Mouse (Mus musculus) CD8-positive naive resting alpha-beta T cell, adult 2 months (primary cell): Measurements from ENCODE around the gene Mnat1.

ENCODE experiments used
- DNase-seq, 2 experiments: peaks; one replicate each; pipeline ENCODE4 v3.0.0; 2022; ENCODE audit warnings: low read depth in 2 of 2, low spot score in 2 of 2

Mnat1 gene

DNA sequence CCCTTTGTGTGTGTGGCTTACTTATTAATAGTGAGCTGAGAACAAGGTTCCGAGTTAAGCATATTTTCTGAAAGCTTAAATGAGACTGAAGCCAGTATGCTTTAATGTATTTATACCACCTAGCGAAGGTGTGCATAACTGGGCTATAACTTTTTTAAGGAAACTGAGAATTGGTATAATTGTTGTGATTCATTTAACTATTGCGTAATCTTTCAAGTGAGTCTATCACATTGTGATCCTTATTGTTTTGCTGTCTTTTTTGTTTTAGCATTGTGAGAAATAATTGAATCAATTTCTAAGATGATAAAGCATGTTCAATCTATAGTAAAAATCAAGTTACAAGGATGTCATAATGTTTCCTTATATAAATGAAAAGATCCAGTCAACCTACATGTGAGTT, 104.9 kb downstream of the Mnat1 start:
- no peak for DNase-seq

DNA sequence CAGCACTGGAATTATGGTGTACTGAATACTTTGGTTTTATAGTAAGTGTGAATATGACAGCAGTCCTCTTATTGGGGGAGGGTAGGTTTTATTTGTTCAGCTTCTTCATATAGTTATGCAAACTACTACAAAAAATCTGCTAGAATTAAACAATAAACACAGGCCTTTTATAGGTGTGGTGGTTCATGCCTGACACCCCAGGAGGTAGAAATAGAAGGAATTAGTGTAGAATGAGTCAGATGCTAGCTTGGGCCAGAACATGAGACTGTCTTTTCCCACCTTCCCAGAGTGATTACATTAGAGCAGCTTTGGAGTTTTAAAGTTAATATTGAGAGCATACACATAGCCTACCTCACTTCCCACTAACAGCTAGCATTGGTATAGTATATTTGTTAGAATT, 106.7 kb downstream of the Mnat1 start:
- no peak for DNase-seq

DNA sequence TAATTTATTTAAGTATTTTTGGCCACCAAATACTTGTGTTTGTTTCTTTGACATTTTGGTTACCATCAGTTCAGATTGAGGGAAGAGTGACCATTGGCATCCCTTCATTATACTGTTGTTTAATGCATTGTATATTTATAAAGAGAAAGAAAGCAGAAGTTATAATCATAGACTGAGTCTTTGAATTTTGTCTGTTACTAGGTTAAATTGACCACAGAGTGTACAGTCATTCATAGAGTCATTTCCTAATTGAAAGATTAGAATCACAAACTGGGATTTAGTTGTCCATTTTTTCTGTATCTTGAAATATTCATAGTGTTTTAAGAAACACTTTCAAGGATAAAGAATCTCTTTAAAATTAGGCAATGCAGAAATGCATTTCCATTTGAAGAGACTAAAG, 108.0 kb downstream of the Mnat1 start:
- DNase-seq, result no peak

DNA sequence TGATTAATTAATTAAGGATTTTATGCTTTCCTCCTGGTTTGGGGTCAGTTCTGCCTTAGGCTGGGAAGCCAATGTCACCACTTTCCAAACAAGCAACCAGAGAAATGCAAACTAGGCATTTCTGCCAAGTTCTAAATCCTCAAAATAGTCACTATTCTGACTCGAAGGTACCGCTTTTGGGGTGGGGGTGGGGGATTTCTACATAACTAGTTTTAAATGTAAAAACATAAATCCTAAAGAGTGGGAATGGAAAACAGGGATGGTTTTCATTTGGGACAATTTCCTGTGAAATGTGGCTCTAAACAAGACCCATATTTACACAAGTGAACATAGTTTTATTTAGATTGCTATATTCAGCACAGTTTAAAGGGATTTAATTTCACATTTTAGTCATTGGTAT, 109.1 kb downstream of the Mnat1 start:
- DNase-seq, result no peak

DNA sequence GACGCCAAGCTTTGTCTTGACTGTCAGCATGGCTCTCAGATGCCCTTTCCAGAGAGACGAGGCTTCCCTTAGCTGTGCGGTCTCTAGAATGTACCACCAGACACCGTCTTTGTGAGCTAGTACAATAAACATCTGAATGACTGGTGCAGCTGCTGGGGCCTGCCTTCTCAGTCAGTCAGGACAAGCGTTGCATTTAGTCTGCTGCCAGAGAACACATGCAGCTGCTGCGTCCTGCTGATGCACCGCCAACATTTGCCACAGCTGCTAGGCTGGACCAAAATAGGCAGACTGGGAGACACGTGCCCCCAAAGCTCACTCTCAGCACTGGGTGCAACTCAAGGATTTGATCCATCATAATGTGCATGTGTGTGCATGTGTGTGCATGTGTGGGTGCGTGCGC, 118.4 kb downstream of the Mnat1 start:
- DNase-seq, result no peak

DNA sequence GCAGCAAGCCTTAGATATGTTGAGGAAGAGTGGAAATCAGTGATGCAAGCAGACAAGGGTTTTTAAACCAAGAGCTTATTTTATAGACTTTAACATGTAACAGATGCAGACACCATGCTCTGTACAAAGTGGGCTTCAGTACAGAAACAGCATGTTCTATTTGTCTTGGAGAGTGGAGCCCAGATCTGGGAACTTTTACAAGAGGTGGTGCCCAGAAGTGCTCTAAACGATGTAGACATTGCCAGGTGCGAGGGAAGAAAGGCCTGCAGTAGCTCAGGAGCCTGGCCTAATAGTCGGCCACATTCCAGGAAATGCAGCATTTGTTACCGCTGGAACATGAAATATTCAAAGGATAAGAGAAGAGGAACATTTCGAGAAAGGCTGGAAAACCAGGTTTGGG, 122.2 kb downstream of the Mnat1 start:
- no peak for DNase-seq

DNA sequence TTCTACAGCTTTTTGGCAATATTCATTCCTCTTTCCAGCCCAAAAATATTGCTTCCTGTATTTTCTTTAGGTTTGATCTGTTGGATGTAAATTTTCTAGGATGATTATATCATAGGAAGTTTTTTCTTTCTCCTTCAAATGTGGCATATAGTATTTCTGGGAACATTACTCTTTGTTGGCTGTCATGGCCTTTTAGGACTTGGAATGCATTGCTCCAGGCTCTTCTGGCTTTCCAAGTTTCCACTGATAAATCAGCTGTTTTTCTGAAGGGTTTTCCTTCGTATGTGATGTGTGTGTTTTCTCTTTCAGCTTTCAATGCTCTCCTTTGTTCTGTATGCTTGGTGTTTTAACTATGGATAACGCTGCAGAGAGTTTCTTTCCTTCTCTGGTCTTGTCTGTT, 131.5 kb downstream of the Mnat1 start:
- DNase-seq, result no peak

DNA sequence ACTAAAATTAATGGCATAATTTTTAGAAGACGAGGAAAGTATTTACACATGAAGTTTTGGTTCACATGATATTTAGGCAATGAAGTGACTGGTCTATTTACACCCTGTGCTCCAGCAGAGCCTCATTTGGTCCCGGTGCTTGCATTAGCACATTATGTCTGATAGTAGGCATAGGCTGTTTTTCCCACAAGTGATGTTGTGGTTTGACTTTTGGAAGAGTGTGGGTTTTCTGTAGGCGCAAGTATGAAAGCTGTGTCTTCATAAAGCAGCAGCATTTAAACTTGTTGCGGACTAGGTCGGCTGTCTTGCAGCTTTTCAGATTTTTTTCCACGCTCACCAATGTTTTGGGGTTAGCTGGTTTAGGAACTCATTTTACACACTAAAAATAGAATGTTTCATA, 135.8 kb downstream of the Mnat1 start:
- no peak for DNase-seq

DNA sequence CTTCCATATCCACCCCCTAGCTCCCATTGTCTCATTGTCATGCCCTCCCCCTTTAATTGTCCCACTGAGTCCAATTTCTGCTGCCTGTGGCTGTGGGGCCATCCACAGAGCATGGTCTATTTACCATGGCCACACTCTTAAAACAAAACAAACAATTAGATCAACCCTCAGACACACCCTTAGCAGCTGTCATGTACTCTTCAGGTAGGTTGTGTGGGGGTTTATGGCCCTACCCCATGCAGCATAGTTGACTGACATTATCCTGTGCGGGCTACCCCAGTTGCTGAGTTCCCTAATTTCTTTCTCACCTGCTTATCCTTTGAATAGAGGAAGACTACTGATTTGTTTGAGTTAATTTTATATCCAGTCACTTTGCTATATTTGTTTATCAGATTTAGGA, 136.8 kb downstream of the Mnat1 start:
- DNase-seq, result no peak

DNA sequence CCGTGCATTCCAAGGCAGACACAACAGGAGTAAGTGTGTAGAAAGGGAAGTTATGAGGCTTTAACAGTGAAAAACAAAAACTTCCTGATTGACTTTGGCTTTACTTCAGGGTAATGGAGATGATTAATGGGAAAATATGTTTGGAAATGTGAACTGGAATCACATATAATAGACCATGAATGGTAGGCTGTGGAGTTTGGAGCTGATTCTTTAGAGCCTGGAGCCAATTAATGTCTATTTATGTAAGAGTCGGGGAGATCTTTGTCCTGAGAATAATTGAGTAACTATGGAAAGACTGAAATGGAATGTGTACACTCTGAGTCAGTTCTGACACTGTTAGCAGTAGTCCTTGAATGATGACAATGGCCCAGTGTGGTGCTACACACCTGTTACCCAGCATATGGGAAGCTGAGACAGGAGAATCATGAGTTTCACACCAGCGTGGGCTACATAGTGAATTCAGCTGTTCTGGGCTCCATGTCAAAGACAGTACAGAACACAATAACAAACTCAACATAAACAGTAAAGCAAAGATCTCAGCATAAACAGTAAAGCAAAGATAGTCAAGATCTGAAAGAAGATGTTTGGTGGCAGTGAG, 142.0 kb downstream of the Mnat1 start:
- no peak for DNase-seq

DNA sequence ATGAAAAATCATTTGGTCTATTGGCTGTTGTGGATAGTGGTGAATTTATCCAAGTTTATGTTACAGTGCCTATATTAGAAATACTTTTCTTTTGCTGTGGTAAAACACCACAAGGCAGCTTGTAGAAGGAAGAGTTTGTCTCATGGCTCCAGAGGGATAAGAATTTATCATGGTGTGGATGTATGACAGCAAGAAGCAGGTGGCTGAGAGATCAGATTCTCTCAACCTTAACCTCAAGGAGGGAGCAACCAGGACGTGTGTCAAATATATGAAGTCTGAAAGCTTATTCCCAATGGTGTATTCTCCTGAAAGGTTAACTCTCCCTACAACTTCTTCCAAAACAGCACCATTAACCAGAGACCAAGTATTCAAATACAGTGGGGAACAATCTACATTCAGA, 143.1 kb downstream of the Mnat1 start:
- DNase-seq, result no peak

DNA sequence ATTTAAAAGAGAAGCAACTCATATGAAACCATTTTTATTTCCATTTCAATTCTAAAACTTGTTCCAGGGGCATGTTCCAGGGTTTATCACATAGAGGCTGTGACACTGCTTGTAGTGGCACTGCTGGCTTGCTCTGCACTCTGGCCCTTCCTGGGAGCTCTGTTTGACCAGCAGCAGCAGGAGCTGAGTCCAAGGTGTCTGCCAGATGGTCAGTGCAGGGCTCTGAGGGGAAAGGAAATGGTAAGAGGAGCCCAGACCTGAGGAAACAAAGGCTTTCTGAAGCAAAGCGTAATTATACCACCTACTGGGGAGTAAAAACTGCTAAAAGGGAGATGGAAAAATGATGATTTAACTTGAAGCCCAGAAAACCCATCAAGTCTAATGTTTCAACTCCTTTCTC, 145.0 kb downstream of the Mnat1 start:
- DNase-seq, result no peak

DNA sequence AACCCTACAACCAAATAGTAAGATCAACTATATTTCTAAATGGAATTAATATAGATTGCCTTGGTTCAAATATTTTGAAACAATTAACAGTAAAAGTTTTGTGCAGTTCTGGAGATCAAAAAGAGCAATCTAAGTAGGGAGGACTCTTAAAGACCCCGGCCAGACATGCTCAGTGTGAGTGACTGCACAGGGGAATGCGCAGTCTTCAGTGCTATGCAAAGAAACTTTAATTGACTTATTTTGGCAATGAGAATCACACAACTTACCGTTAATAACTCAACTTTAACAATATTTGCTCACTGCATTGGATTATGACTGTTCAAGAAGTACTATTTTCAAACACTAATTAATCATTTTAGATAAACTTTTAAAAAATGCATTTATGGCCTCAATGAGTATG, 146.0 kb downstream of the Mnat1 start:
- DNase-seq, result no peak

DNA sequence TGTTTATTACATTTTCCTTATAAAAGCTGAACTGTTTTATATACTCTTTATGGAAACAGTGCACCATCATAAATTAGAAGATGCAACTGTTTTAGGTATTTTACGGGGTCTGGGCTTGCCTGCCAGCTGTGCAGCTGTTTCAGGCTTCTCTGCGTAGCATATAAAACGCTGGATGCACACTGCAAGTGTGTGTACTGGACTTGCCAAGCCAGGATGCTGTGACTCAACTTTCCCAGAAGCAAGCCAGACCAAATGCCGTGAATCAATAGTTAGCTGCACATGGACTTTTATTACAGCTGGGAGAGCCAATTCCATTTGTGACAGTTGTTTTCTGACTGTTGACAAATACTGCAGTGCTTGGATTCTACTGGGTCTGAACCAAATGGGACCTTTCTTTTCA, 146.4 kb downstream of the Mnat1 start:
- no peak for DNase-seq

DNA sequence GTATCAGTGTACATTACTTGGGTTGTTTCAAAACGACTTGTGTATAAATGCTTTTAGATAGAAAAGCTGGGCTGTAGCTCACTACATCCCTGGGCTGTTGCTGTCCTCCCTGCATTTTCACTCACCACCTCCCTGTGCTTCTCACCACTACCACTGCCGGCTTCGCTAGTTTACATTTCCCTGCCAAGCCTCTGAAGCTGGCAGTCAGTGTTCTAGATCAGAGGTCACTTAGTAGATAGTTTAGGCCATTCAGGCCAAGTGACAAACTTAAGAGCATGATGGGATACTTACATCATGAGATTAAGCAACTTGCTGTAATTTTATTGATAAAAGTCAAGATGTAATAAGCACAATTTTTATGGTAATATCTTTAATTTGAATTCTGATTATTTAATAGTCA, 151.4 kb downstream of the Mnat1 start:
- DNase-seq, result no peak

DNA sequence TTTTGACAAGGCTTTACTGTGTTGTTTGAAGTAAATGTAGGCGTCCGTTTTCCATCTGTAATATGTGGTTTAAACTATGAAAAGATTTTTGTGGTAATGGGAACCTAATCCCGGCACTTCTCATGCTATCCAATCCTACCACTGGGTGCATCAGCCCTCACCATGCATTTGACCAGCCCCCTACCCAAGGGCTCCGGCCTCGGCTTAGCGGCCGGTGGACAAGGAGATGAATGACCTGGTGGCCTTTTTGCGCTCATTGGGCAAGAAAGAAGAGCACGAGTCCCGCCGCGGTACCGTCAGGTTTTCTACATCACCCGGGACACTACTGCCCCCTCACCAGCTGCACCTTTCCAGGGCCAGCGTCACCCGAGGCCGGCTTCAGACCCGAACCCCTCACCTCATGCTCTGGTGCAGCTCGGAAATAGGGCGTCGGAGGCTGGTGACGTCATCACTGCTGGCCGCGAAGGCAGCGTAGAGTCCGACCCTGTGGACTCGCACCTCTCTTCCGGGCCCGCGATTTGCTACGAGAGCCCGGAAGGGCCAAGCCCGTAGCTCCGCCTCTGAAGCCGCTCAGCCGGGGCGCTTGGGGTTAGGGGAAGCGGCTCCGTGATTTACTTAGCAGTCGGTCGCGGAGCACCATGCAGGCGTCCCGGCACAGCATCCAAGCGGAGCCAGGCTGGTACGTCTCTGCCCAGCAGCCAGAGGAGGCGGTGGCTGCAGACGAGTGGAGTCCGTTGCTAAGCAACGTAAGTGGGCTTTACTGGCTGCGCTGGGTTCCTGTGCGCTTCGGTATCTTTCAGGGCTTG, 163.0 kb downstream of the Mnat1 start, which contains the start of the genes Trmt5 and Slc38a6:
TSS of gene Trmt5 (minus strand) at position 424 of the 806 bp plus-strand sequence.
TSS of gene Slc38a6 (plus strand) at position 493 of the 806 bp plus-strand sequence.
- DNase-seq, result peak; percentile 78 to 87

DNA sequence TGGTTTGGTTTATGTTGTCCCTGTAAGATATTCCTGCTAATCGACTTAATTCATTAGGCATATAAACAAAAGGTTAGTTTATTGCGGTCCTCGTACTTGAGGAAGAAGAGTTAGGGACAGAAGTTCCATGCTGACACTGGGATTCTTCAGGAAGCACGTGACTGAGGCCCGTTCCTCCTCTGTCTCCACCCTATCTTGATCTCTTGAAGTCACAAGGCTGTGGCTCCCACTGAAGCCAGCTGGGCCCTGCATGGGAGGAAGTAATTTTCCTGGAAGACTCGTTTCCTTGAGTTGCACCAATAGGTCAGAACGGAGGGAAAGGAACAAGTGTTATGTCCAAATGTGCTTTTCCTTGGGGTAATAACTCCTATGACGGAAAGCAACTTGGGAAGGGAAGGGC, 164.1 kb downstream of the Mnat1 start:
- DNase-seq, result no peak

DNA sequence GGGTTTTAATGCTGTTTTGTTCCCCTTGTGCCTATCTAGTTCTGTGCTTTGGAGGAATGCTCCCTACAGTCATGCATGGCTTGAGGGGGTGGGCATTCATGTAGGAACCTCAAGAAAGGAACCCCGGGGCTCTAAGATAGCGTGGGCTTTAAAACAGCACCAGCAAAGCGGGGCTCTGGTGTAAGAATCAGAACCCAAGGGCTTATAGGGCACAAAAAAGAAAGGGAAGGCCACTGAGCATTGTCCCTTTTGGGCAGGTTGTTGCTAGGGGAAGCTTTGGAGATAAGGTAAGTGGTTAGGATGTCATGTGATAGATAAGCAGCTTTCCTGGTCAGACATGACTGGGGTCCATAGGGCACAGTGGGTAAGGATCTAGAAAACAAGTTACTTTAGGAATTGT, 165.1 kb downstream of the Mnat1 start:
- DNase-seq, result no peak

DNA sequence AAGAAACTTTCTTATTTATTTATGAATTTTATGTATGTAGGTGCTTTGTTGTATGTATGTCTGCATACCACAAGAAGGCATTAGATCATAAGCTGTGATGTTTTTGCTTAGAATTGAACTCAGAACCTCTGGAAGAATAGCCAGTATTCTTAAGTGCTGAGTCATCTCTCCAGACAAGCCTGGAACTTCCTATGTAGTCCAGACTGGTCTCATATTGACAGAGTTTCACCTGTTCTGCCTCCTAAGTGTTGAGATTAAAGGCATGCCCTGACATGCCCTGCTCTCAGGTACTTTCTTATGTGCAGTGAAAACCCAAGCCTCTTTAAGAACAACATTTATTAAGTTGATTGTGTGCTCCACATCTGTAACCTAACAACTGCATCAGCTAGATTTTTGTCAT, 171.4 kb downstream of the Mnat1 start:
- no peak for DNase-seq

DNA sequence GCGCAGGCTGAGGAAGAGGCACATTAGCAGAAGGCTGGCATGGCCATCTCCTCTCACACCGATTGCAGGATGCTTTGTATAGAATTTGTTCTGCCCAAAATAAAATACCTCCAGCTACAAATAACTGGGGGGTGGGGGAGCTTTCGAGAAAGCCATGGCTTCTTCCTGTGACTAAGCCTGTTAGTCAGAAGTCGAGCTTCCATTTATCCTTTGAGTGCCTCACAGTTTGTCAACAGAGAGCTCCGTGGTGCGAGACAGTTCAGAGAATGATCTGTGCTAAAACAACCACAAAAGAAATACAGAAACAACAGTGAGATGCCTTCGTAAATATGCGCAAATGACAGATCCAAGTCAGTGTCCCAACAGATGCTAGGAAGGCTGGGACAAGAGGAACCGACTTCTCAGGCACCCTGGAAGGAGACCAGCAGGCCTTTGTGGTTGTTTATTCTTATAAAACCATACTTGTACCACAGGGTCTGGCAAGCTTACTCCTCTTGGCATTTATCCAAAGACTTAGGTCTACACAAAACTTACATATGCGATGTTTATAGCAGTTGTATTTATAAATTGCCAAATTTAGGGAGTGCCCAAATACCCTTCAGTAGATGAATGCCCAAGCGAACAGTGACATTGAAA, 172.1 kb downstream of the Mnat1 start:
- DNase-seq, result no peak

DNA sequence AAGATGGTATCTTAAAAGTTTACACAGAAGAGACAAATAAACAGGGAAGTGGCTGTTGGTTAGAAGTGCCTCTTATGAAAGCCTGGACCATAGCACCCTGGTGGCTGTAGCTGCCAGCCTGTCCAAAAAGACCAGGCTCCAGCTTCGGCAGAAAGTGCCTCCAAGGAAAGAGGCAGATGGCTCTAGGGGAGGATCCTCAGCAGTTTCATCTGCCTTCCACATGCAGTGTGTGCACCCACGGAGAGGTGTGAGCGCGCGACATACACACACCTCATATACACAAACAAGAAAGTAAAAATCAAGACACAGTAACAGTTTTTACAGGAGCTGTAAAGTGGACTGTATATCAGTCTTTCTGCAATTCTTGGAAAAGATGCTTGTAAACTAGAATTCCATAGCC, 175.1 kb downstream of the Mnat1 start:
- no peak for DNase-seq

DNA sequence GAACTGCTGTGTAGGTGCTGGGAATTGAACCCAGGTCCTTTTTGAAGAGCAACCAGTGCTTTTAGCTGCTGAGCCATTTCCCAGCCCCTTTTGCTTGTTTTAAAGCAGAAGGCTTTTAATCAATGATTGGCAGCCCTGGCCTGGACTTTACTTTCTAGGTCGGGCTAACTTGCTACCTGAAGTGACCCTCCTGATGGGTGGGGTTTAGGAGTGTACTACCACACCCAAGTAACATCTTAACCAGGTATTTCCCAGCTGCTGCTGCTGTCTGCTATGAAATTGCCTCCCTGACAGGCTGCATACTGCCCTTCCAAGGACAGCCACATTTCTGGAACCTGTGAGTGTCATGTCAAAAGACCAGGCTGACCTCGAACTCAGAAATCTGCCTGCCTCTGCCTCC, 177.0 kb downstream of the Mnat1 start:
- no peak for DNase-seq
